Mouse (Mus musculus) lung, adult 18-20 months (tissue): ENCODE results near the gene Ndufs7.
"Not testable (repeated sequence)": the region's sequence is repeated elsewhere in the genome, so short reads cannot be mapped to it uniquely, and the experiment has no call there.

ENCODE experiments used
- DNase-seq, 2 experiments: peaks; one replicate each; pipeline ENCODE4 v3.0.0; 2022; ENCODE audit warnings: mixed read lengths in 2 of 2

Ndufs7 gene

DNA sequence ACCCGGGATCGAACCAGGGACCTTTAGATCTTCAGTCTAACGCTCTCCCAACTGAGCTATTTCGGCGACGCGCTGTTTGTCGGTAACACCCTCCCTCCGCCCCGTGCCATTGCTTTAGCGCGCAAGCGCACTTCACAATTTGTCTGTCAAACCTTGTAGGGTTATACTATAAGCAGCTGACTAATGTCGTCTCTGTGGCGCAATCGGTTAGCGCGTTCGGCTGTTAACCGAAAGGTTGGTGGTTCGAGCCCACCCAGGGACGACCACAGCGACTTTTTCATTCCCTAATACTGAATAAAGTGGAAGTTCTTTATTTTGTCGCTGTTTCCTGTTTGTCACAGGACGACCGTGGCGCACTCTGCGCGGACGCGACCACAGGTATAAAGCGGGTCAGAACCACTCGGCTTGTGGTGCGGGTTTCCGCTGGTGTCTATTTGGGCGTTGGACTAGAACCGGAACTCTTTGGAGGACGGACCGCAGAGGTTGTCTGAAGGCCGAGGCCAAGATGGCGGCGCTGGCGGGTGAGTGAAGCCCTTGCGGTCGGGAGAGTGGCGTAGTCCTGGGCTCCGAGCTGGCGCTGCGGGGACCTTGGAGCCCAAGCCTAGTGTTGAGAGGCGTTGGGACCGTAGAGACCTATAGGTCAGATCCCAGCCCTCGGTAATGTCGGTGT is at the start of gene Ndufs7:
TSS of gene Ndufs7 (plus strand) at position 151 of the 670 bp plus-strand sequence.
- DNase-seq: peak; percentile 95 to 96

DNA sequence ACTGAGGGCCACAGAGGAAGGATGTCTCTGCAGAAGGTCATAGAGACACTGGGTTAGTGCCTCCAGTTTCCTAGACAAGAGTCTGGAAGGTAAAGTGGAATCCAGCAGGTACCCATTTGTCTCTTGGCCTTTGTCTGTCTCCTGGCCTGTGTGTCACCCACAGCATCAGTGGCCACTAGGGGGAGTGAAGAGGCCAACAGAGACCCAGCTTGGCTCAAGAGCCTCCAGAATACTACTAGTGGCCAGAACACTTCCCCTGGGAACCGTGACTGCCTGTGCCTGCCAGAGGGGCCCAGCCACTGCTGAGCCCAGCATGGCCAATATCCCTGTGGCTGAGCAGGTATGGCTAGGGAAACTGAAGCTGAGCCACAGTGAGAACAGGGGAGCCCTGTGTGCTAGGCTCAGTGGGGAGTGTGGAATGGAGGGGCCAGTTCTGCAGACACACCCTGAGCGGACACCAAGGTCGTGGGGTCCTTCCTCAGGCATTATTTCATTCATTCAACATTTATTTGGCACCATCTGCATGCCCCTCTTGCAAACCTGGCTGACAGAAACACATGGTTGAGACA is 49.4 kb upstream of the Ndufs7 start:
- peak; percentile 79 to 89 for DNase-seq

- DNase-seq: no peak
These were observed 48.4 kb upstream of the Ndufs7 start for GRCm38 (mm10) chr10:80200485-80200884.

GRCm38 (mm10) chr10:80204055-80204454 is 44.9 kb upstream of the Ndufs7 start:
- DNase-seq: no peak

DNA sequence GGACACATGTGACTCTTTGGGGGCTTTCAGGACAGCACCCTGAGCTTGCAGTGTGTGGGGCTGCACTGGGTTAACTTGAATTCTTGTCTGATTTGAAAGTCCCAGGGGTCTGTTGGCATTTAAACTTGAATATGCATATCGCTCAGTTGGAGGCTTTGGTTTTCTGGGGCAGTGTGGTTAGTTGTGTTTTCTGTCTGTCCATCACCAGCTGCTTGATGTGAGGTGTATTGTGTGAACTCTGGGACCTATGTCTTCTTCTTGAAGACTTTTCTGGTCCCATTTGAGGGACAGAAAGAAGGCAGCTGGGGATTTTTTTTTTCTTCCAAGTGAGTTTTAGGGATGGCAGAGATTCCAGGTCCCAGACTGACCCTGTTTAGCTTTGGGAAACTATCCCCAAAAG is 41.7 kb upstream of the Ndufs7 start:
- DNase-seq: no peak

DNA sequence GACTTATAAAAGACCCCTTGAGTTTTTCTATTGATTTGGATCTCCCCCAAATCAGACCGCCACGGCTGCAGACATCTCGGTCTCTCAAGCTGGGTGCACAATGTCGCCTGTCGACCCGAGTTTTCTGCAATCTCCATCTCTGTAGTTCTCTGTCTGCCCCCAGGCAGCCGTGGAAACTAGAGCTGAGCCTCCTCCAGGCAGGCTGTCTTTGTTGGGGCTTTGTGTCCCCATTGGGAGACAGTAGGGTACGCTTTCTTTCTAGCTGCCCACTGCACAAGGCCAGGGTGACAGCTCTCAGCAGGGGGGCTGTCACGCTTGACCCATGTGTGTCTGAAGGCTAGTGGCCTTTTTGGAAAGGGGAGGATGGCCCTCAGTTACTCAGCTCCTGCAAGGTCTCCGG is 41.2 kb upstream of the Ndufs7 start:
- DNase-seq: no peak

DNA sequence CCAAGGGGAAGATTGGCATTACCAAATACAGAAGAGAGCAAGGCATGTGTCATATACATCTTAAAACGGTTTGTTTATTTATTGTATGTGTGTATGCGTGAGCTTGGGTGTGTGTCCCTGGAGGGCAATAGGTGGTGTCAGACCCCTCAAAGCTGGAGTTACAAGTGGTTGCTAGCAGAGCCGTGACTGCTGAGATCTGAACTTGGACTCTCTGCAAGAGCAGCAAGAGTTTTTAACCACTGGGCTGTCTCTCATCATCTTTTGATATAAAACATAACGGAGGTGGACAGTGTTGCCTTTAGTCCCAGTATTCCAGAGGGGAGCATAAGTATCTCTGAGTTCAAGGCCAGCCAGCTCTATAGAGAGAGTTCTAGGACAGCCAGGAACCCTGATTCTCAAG is 40.7 kb upstream of the Ndufs7 start:
- no peak for DNase-seq

DNA sequence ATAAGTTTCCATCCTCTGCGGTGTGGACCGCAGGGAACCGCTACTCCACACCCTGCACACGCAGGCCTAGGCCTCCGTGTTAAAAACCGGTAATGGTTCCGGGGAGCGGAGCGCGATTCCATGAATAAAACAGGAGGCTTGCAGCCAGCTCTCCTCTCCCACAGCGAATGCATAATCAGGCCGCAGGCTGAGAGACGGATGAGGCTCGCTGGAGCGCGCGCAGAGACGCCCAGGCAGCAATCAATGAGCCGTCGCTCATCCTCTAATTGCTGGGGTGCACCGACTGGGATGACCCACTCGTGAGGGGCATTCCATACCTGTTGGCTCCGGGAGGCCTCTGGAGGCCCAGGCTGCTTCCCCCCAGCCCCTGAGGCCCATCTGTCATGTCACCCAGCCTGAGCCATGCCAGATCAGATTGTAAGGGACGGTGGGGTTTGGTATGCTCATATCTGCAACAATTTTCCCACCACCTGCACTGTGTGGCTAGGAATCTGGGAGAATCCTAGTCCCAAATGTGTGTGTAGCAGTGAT is 40.0 kb upstream of the Ndufs7 start:
- no peak for DNase-seq

DNA sequence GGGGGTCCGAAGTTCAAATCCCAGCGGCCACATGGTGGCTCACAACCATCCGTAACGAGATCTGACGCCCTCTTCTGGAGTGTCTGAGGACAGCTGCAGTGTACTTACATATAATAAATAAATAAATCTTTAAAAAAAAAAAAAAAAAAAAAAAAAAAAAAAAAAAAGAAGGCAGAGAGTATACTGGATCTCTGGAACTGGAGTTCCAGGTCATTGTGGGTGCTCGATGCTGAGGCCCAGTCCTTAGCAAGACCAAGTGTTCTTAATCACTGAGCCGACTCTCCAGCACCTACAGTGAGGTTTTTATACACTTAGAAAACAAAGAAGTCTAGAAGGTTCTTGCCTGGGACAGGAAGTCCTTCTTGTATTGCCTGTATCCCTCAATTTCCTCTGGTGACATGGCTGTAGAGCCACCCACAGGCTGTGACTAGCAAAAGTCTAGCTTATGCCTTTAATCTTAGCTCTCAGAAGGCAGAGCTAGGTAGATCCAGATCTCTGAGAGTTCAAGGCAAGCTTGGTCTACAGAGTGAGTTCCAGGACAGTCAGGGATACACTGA is 37.3 kb upstream of the Ndufs7 start:
- DNase-seq: not testable (repeated sequence)

DNA sequence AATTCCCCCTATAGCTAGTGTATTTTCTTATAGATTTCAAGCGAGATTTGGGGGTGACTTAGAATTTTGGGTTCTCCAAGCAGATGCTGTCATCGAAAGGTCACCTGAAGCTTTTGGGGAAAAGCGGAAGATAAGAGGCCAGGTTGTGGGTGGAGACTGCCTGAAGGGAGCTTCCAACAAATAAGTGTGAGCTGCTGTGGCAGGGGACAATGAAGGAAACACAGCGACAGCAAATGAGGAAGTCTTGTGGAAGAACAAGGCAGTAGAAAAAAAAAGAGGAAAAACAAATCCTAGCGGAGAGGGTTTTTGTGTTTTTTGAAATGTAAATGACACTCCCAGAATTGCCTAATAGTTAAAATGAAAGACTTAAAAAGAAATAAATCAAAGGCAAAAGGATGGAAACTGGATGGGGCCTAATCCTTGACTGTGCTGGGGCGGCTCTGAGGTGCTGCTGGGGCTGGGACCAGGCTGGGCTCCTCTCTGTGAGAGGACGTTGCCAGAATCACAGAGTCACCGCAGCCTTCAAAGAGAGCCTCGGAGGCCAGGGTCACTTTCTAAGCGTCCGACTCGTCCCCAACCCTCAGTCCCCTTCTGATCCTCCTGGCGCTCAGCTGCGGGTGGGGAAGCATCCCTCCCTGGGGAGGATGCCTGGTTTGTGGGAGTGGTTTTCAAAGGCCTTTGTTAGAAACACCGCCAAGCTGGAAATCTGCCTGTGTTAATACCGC is 33.7 kb upstream of the Ndufs7 start:
- no peak for DNase-seq

GRCm38 (mm10) chr10:80220676-80221075 is 28.2 kb upstream of the Ndufs7 start:
- DNase-seq: no peak

- not testable (repeated sequence) for DNase-seq
These were observed 25.8 kb upstream of the Ndufs7 start for GRCm38 (mm10) chr10:80223137-80223536.

DNA sequence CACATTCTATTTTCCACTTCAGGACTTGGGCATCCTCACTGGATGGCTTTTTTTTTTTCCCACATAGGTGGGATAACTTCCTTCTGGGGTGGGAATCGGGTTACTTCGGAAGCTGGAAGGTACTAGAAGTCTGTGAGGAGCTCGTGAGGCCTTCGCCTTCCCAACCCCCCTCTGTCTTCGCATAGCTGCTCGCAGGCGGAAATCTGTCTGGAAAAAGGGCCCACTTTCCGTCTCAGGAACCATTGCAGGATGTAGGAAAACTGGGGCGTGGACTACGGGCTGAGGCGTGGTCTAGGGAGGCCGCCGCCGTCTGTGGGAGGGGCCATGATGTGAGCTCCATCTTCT is 22.9 kb upstream of the Ndufs7 start:
- no peak for DNase-seq

DNA sequence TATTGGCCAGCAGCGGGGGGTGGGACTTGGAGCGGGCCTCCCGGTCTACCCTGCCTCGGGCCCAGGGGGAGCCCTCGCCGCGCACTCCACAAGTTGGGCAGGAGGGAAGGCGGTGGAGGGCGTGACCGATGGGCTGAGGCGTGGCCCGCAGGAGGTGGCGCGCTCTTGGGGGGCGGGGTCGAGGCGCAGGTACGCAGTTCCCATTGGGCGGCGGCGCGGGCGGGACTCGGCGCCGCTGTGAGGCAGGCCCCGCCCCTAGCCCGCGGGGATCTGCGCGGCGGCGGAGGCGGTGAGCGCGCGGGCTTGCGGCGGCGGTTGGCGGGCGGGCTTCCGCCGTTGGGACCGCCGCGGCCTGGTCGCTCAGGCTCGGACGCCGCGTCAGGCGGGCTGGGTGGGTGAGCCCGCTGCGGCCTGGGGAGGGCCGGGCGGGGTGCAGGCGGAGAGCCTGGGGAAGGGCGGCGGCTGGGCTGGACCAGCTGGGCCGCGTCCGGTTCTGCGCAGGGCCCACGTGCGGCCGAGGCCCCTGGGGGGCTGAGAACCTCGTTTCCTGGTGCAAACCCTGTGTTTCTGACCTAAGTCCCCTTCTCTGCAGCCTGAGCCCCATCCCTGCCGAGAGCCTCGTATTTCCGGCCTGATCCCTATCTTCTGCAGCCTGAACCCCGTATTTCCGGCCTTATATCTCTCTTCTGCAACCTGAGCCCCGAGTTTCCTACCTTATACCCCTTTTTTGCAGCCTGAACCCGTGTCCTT is 22.3 kb upstream of the Ndufs7 start, which contains the start of gene Mum1:
TSS of gene Mum1 (plus strand) at position 19 of the 750 bp plus-strand sequence.
- DNase-seq: peak; percentile 99 to 100

GRCm38 (mm10) chr10:80227166-80227539 is 21.8 kb upstream of the Ndufs7 start:
- no peak for DNase-seq

GRCm38 (mm10) chr10:80227877-80228775 is 20.8 kb upstream of the Ndufs7 start:
- DNase-seq: peak; percentile 24 to 33

DNA sequence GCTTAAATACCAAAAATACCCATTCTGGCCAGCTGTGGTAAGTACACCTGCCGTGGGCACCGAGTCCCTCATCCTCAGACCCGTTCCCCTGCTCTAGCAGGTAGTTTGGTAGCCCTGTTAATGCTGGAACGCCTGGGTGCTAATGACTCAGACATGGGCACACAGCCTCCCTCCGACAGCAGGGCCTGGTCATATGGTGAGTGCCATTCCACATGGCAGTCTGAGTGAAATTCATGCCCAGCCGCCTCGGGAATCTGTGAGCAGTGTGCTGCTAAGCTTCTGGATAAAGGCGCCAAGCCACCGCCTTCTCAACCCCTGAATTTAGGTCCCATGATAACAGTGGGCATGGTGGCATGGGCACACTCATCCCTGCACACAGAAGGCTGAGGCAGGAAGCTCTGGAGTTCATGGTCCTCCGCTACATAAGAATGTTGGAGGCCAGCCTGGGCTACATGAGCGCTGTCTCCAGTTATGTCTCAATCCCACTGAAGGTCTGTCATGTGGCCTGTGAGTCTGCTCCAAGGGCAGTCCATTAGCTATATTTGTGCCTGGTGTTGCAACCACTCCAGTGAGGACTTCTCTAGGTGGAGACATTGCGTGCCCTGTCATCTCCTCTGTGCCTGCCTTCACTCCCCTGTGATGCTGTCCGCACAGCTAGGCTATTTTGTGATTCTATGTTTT is 12.6 kb upstream of the Ndufs7 start:
- no peak for DNase-seq

- no peak for DNase-seq
These were observed 11.9 kb upstream of the Ndufs7 start for GRCm38 (mm10) chr10:80237020-80237419.

DNA sequence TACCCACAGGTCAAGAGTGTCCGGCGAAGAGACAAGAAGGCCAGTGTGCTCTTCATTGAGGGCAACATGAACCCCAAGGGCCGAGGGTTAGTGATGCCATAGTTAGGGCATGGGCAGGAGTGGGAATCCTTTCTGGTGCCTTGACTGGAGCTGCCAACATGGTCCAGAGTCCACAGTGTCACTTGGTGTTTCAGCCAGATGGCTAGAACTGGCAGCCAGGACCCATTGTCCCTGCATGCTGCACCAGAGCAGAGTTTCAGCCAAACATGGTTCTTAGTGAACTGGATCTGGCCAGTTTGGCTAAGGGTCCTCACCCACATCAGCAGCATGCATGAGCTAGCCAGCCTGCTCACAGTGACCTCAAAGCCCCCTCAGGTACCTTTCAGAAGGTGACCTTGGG is 10.6 kb upstream of the Ndufs7 start:
- DNase-seq: no peak

- no peak for DNase-seq
These were observed 9.1 kb upstream of the Ndufs7 start for GRCm38 (mm10) chr10:80239791-80240190.

GRCm38 (mm10) chr10:80242088-80242487 is 6.8 kb upstream of the Ndufs7 start:
- DNase-seq: no peak
